Mouse (Mus musculus) kidney, postnatal 4 days (tissue): Measurements from ENCODE around the gene Skiv2l.
"Not testable (repeated sequence)": the region's sequence is repeated elsewhere in the genome, so short reads cannot be mapped to it uniquely, and the experiment has no call there.

Source experiments
- DNase-seq, 2 experiments: peaks; one replicate each; pipeline ENCODE4 v3.0.0; 2021; ENCODE audit warnings: mixed read lengths in 2 of 2

Skiv2l gene

DNA sequence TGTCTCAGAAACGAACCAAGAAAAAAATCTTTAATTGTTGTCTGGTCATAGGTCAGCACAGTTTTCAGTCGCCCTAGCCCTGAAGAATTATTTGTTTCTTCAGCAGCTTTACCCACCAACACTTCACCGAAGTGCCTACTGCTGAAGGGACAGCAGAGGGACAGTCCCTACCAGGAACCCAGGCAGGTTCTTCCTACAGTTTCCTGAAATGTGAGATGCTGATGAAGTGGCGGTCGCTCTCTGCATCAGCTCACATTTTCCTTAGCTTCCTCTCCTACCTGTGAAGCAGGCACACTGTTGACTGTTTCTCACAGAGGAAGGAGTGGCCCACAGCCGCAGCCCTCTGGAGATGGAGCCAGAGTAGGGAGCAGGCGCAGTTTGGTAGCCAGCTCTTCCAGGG, 16.0 kb upstream of the Skiv2l start:
- no peak for DNase-seq

DNA sequence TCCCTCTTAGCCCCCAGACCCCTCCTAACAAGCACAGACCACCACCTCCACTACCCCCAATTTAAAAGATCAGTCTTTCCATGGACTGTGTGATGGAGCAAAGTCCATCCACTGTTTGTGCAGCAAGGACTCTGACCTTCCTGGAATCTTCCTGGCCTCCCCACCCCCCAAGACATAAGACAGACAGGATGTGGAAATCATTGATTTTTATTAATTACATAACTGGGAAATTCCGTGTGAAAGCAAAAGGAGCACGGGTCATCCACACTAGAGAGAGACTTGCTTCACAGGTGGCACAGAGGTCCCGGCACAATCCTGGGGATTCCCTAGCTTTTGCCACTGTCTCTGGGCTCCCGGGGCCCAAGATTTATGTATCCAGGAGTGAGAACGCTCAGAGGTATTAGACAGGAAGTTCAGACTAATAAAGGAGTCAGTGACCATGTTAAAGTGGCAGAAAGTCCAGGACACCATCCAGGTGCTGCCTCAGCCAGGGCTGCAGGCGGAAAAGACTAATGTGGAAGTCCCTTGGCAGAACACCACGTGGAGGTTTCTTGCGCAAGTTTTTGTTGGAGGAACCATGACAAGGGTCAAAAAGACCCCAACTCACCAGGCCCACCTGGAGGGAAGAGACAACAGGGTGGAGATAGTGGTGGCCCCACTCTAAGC, 12.5 kb upstream of the Skiv2l start, which contains the start of gene Cfb:
TSS of gene Cfb (minus strand) at position 103 of the 666 bp plus-strand sequence.
- peak in 1 of 2 experiments; percentile 58 for DNase-seq

DNA sequence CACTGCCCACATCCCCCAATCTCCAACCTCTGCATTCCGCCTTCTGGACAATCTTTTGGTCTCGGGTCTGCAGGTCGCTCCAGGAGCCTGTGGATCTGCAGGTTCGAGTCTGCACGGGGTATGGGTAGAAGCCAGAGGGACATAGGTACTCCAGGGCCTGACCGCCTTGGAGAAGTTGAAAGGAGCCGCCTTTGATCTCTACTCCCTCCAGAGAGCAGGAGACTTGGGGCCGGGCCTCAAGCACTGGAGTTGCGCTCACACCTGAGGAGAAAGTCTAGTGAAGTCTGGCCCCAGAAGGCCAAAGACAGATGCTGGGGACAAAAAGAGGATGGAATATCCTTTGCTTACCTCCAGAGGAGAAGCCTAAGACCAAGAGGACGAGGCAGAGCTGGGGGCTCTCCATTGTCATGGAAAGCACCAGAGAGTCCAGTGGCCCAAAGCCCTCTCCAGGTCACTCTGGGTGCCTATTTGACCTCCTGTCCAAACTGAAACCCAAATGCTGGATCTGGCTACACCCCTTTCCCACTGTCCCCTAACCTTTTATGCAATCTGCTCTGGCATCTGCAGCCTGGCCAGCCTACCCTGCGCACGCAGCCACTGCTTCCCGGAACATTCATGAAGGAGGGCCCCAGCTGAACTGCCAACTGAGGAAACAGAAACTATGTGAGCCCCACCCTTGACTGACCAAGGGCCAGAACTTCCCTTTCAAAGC, 11.8 kb upstream of the Skiv2l start:
- peak; percentile 40 to 61 for DNase-seq

DNA sequence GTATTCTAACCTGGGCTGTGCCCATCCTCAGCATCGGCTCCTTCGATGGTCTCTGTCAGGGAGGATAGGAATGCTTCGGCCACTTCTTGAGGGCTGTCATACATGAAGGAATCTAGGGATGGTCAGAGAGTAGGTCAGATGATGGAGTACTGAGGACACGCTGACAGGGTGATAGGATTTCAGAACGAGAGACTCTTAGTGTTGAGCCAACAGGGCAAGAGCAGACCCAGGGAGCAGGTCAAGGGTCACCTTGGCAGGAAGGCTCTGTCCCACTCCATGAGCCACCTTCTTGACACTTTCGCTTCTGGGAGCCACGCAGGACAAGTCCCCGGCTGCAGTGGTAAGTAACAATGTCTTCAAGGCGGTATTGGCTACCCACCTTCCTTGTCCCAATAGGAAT, 10.5 kb upstream of the Skiv2l start:
- DNase-seq: no peak

DNA sequence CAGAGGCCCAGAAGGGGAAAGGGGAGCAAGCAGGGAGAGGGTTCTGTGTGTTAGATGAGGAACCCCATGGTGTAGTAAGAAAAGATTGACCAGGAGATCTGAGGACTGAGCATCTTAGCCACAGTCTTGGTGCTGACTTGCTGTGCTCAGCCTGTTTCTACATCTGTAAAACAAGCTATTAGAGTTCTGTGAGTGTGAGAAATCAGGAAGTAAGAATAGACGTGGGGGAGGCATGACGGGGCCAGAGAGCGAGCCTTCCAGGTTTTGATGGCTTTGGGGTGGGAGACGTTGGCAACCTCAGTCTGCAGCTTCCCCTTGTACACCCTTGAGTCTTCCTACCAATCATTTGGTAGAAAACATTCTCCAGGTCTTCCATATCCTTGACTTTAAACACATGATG, 8.7 kb upstream of the Skiv2l start:
- DNase-seq: no peak

DNA sequence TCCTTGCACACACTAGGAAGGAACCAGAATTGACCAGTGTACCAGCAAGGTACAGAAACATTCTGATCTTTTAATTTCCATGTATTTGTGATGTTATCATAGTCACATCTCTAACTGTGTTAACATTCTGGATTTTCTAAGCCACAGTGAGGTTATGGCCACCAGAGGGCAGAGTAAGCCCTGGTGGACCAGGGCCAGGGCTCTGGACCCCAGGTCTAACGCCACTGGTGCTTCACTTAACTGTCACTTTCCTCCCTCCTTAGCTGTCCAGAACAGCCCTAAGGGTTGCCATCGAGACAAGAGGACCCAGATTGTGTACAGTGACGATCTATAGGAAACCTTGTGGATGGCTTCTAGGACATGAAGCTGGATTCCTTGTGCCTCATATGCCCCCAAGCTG, 5.8 kb upstream of the Skiv2l start:
- DNase-seq: peak; percentile 74 to 80

DNA sequence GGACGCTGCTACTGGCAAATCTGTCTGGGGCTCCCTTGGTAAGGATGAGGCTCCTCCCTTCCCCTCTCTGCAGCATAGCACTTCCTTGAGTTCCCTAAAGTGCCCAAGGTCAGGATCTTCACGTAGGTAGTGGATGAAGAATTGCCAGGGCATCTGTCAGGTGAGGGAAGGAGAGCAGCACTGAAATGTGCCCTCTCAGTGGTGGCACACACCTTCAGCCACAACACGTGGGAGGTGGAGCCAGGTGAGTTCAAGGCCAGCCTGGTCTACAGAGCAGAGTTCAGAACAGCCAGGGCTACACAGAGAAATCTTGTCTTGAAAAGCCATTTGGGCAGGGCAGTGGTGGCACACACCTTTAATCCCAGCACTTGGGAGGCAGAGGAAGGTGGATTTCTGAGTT, 4.8 kb upstream of the Skiv2l start:
- no peak for DNase-seq

DNA sequence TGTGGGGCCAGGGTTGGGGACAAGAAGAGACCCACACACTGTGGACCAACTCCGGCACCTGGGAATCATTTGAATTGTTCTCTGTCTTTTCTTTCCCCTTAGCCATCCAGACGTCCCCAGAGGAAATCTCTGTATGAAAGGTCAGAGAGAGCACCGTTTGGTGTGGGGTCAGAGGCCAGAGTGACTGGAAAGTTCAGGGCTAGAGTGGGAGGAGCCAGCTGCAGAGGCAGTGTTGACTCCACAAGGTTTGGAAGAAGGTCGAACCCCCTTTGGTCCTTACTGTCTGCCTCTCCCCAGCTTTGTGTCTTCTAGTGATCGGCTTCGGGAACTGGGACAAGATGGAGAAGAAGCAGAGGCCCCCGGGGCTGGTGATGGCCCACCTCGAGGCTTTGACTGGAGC, 3.5 kb upstream of the Skiv2l start:
- no peak for DNase-seq

DNA sequence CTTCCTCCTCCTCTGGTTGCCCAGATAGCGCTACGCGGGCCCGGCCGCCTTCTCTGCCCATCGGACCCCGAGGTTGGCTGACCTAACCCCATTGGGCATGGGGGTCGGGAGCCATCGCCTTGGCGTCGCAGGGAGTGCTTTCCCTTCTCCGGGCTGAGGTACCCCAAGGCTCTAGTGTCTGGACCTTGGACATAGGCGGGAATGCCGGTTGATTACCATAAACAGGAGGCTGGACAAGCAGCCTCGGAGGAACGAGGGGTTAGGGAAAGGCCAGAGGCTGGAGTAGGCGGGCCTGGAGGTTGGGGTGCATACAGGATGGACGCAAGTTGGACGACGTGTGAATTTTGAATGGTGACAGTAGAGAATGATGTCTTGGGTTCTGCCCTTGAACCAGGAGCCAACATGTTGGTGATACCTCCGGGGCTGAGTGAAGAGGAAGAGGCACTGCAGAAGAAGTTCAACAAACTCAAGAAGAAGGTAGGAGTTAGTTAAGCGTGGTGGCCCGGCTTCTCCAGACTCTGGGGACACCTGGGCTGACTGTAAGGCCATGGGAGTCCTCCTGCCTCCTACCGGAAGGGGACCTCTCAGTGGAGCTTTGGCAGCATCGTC, 611 bp upstream of the Skiv2l start:
- no peak for DNase-seq

DNA sequence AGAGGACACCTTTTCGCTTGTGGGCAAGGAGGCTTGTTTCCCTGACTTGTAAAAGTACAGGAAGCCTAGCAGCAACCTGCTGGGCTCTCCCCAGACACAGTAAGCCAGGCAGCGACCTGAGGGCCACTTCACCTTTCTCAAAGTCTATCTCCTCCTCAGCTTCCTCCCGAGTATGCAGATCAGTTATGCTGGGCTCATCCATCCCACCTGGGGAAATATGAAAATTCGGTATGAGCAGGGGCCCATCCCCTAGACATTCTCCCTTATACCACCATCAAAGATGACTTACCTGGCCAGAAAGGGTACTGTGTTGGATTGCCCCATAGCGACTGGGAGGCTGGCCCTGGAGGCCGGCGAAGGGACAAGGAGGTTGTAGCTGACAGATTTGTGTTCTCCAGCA, 2.4 kb downstream of the Skiv2l start:
- DNase-seq: no peak

DNA sequence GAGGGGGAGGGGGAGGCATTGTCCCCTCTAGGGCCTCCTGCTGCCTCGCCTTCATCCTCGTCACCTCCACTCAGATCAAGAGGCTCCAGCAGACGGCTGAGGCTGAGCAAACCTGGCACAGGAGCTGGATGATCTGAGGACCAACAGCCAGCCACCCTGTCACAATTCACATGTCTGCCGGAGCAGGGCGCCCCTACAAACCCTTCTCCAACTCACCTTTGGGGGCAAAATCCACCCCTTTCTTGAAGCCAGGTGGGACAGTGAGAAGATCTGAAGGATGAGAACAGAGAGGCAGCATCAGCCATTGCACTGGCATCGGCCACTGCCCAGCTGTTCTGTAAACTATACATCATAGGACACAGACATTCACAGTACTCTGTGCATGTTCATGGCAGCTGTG, 2.8 kb downstream of the Skiv2l start:
- DNase-seq: no peak

DNA sequence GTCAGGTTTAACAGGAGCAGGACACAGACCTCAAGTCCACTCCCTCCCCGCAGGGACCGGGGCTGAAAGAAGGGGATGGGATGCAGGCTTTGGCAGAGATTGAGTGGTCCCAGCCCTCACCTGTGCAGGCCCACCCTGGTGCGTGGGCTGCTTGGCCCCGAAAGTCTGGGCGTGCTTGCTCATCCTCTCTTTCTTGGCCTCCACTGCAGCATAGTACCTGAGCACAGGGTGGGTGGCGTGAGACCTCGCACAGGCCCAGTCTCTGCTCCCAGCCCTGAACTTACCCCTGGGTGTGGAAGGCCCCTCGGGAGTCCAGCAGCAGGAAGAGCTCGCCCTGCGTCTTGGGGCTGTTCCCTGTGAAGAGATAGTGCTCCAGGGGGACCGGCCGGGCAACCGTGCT, 5.1 kb downstream of the Skiv2l start:
- DNase-seq: no peak

DNA sequence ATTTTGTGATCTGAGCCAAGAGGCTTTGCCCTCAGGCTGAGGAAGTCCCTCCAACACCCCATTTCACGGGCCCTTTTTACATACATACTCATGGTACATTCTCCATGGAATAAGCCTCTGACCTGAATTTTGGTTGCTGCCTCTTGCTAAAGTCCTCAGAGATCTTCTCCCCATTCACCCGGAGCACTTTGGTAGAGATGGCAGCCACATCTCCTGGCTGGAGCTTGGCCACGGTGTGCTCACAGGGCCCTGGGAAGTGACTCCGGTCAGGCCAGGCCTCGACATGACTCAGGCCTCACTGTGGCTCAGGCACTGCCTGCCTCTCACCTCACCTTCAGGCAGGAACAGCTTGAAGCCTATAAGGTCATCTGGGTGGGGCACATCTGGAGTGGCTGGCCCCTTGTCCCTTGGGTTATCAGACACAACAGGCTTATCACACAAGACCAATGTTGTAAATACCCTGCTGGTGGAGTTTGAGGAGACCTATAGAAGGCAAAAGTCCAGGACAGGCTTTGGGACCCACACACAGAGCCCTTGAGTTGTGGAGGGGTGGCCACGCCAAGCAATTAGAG, 9.2 kb downstream of the Skiv2l start:
- no peak for DNase-seq

DNA sequence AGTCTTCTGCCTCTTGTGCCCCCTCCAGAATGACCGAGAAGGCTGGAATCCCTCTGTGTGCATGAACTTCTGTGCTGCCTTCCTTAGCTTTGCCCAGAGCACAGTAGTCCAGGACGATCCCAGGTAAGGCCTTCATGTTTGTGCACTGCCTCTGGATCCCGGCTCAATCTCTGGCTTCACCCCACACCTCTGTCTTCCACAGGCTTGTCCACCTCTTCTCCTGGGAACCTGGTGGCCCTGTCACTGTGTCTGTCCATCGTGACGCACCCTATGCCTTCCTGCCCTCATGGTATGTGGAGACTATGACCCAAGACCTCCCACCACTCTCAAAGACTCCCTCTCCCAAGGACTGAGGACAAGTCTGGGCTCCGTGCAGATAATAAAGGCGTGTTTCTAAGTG, 11.2 kb downstream of the Skiv2l start:
- DNase-seq: no peak

DNA sequence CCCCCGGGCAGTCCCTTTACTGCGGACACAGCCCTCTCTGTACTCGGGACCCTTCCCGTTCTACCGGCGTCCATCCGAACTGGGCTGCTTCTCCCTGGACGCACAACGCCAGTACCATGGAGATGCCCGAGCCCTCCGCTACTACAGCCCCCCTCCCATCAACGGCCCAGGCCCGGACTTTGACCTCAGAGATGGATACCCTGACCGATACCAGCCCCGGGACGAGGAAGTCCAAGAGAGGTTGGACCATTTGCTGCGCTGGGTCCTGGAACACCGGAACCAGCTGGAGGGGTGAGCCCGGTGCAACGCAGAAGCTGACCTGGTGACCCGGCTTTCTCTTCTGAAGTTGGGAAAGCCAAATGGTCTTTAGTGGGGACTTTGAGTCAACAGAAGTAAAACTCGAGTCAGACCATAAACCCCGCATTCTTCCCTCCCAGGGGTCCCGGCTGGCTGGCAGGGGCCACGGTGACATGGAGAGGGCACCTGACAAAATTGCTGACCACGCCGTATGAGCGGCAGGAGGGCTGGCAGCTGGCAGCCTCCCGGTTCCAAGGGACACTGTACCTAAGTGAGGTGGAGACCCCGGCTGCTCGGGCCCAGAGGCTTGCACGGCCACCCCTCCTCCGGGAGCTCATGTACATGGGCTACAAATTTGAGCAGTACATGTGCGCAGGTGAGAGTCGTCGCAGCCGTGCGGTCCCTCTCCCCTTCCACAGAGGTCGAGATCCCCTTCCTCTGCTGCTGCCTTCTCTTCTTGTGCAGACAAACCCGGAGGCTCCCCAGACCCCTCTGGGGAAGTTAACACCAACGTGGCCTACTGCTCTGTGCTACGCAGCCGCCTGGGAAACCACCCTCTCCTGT, 12.3 kb downstream of the Skiv2l start:
- peak; percentile 20 to 22 for DNase-seq

DNA sequence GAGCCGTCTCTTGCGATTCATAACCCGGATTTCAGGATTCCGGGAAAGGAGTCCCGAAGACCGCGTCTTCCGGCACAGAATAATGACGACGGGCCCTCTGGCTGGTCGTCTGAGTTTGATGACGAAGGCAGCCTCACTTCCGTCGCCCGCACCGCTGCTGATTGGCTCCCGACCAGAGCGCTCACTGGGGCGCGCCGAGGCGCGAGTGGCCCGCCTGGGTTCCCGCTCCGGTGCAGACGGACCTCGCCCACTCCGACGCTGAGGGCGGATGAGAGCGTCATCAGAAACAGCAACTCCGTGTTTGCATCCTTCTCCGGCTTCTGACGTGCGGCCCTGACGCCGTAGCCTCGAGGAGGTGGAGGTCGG, 13.2 kb downstream of the Skiv2l start, which contains the start of the genes Stk19 and Dxo:
TSS of gene Stk19 (minus strand) at position 90 of the 366 bp plus-strand sequence.
TSS of gene Dxo (plus strand) at position 164 of the 366 bp plus-strand sequence.
- DNase-seq: peak; percentile 98

DNA sequence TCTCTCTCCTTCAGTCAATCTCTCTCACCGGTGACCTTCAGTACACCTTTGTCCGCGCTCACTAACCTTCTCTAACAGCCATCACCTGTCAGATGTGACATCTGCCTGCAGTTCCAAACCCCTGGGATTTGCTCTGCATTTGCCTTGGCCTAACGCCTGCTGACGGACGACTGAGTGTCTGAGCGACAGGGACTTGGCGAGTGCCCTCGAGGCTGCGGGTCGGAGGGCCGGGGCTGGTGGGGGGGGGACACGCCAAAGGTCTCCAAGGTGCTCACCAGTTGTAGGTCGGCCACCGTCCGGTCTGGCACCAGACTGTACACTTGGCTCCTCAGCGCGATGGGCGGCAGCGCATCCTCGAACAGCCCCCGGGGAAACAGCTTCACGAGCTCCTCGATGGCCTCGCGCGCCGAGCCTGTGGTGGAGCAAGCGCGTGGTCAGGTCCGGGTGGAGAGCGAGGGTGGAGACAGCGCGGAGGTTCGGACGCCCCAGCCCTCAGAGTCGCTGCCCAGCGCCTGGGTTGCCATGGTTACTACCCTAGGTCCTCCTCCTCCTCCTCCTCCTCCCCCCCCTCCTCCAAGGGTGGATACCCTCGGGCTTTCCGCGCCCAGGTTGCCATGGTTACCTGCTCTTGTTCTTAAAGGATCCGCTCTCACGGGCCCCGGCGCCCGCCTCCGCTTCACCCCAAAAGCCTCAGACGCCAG, 13.7 kb downstream of the Skiv2l start:
- no peak for DNase-seq

DNA sequence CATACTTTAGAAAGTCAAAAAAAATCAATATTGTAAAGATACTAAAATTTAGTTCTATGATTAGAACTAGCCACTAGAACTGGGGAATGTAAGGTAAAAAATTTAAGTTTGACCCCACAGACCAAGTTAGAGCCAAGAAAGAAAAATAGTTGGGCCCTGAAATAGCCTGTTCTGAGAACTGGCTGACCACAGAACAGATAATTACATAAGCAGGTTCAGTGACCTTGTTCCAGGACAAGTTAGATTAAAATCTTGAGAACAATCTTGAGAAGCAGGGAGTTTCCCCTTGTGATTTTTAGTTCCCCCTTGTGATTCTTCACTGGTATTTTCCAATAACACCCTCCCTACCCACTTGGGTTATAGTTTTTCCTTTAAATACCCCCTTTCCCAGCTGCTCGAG, 19.2 kb downstream of the Skiv2l start:
- not testable (repeated sequence) for DNase-seq

DNA sequence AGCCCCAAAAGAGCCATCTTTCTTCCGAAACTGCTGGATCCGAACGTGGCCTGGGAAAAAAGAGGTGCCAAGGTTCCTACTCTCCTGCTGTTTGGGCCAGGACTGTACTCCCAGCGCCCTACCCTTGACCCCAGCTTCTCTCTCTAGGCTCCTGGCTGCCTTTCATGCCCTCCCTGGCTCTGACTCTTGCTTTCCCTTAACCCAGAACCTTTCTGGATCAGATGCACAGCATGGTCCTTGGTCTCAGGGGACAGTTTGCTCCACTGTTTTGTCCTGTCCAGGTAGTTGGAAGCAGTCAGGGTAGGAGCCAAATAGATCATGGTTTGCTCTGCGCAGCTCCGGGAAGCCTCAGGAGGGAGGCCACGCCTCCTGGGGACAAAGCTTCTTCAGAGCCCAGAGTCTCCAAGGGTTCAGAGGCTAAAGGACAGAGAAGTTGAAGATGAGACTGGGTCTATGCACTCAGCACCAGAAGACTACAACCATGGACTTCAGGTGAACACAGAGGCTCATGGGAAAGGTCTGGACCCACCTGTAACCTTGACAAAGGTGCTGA, 35.1 kb downstream of the Skiv2l start:
- DNase-seq: no peak

DNA sequence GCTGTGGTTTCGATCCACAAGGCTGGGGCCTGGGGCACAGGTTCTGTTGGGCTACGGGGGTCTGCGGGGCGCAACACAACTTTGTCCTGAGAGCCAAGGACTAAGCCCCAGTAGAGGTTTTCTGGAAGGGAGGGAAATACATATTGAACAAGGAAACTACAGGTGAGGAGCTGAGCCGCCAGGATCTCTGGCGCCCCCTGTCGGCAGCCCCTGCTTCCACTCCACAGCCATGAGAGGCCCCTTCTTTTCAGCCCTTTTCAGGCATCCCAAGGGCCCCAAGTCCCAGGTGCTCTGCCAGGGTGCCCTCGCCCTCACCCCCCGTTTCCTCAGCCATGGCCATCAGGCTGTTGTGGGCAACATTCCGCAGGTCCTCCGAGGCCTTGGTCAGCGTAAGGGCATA, 36.3 kb downstream of the Skiv2l start:
- DNase-seq: peak; percentile 57 to 65

DNA sequence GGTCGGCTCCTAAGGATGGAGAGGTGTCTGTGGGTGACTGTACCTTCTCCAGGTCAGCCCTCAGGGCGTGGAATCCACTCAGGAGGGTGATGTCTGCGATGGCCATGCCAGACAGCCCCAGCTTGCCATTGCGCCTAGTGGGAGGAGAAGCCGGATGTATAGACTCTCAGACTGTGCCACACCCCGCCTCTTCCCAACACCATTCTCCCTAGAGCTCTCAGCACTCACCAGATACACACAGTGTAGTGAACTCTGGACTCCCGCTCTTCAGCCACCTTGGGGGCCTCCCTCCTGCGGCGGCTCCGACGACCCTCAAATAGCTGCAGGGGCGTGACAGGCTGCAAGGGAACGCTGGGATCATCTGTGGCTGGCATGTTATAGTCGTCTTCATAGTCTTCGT, 38.7 kb downstream of the Skiv2l start:
- DNase-seq: no peak

DNA sequence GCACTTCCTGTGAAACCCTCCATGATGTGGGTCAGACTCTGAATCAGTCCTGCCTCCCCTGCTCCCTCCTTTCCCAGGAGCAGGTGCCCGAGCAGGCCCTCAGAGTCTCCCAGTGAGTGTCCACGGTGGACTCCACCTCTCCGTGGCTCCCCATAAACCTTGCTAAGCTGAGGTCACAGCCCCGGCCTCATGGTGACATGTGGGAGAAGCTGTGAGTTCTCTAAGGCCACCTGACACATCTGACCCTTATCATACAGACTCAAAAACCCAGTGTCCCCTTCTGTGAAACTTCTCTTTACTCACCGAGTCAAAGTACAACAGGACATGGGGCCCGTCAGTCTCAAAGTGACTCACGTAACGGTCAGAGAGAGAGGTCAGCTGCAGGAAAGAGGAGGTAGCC, 39.2 kb downstream of the Skiv2l start:
- not testable (repeated sequence) for DNase-seq
